Mouse (Mus musculus) embryonic facial prominence, embryonic 15.5 days (tissue): ENCODE results near the gene Zfp85. TPM values are rescaled to one million over a fixed set of nuclear protein-coding genes. Genes with fewer than 3 reads are reported as not detected.
A peak's percentile ranks its signal among the peaks of the same experiment; 100 is the strongest.
"Not testable (repeated sequence)": the region's sequence is repeated elsewhere in the genome, so short reads cannot be mapped to it uniquely, and the experiment has no call there.

Source experiments
- ATAC-seq: fragments of 200-750 bp; cut with Nextera tagmentation; 2 replicates; pipeline ENCODE4 v1.8.0; 2017; ENCODE audit warnings: low read depth, moderate TSS enrichment; ENCODE audit not compliant: insufficient number of reproducible peaks, low FRiP score, low TSS enrichment
- H3K27ac ChIP-seq: fragments of 300-500 bp; sonication (generic); replicated peaks from 2 replicates; pipeline ENCODE4 v1.5.1; 2015; ENCODE audit warnings: mild to moderate bottlenecking, inconsistent platforms
- H3K27me3 ChIP-seq: fragments of 300-500 bp; sonication (generic); 2 replicates; pipeline ENCODE4 v1.6.1; 2015; ENCODE audit warnings: inconsistent platforms
- H3K36me3 ChIP-seq: fragments of 300-500 bp; sonication (generic); 2 replicates; pipeline ENCODE4 v1.6.1; 2015; ENCODE audit warnings: mild to moderate bottlenecking, inconsistent platforms
- H3K4me1 ChIP-seq: fragments of 300-500 bp; sonication (generic); 2 replicates; pipeline ENCODE4 v1.6.1; 2015; ENCODE audit warnings: inconsistent platforms
- H3K4me2 ChIP-seq: fragments of 300-500 bp; sonication (generic); replicated peaks from 2 replicates; pipeline ENCODE4 v1.6.1; 2015; ENCODE audit warnings: mild to moderate bottlenecking, inconsistent platforms
- H3K4me3 ChIP-seq: fragments of 300-500 bp; sonication (generic); replicated peaks from 2 replicates; pipeline ENCODE4 v1.5.1; 2015; ENCODE audit warnings: mild to moderate bottlenecking, inconsistent platforms
- H3K9ac ChIP-seq: fragments of 300-500 bp; sonication (generic); 2 replicates; pipeline ENCODE4 v1.6.1; 2015; ENCODE audit warnings: inconsistent platforms
- H3K9me3 ChIP-seq: fragments of 300-500 bp; sonication (generic); replicated peaks from 2 replicates; pipeline ENCODE4 v1.6.1; 2016; ENCODE audit warnings: inconsistent platforms
- WGBS: fragments of 180-500 bp; shearing (Covaris S2); methylation state at CpG from one replicate; pipeline ENCODE4 v1.1.7; 2015; 5-methylcytosine and 5-hydroxymethylcytosine counted together
- polyA plus RNA-seq: library from polyadenylated mRNA; unstranded; fragments of >200 nt; fragmentation: Nextera tagmentation; extraction: Ambion mirVana; gene quantifications from 2 replicates; pipeline ENCODE4 v1.2.1, GENCODE M21; 2015

The Zfp85 gene
- 4.4 and 4.9 TPM in 2 replicates for polyA plus RNA-seq

DNA sequence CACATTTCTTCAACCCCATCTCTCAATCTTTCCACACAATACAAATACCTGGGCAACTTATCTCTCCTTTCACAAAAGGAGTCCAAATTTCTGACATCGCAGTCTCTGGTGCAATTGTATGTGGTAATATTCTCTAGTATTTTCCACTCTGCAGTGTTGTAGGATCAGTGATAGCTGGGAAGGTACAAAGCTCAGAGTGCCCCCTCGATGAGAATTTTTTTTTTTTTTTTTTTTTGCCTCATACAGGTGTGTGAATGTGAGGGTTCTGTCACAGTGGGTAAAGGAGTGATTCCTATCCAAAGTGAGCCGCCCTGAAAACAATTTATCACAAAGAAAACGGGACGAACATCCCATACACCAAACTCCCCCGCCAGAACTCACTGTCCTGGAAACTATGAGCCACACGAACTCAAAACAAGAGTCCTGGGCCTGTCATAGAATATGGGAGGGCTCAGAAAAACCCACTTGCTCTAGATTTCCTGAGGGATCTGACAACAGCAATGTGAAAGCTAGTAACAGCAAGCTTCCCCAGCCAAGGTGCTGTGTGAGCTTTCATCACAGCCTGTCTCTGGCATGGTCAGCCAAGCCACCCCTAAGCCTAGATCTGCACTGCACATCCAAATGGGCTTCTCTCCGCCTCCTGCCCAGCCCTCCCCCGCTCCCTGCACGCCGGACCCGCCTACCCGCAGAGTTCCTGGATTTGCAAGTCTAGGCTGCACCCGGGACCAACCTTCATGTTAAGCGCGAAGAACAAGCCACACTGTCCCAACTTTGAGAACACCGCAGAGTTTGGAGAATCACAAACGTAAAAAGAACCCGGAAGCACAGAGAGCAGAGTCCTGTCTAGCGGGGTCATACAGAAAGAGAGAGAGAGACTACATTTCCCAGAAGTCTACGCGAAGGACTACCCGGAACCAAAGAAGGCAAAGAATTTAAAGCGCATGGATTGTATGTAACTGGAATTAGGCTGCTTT is at the start of gene Zfp85:
TSS of gene Zfp85 (minus strand) at position 896 of the 974 bp plus-strand sequence.
- ATAC-seq: peak; percentile 89
- Histone ChIP-seq H3K27me3 (no peaks in the 10 kb centered on the region), H3K9ac (peak within 1 kb of the TSS; percentile 50), H3K36me3 (peaks cover 7% of the 10 kb centered on the region), H3K4me1 (peaks cover 6% of the 10 kb centered on the region), H3K4me3 (peak within 1 kb of the TSS; percentile 68), H3K9me3 (no peaks in the 10 kb centered on the region), H3K4me2 (peak within 1 kb of the TSS; percentile 60), H3K27ac (peak within 1 kb of the TSS; percentile 92)
- 6% methylated on average over 24 of the region's 24 CpGs for WGBS

DNA sequence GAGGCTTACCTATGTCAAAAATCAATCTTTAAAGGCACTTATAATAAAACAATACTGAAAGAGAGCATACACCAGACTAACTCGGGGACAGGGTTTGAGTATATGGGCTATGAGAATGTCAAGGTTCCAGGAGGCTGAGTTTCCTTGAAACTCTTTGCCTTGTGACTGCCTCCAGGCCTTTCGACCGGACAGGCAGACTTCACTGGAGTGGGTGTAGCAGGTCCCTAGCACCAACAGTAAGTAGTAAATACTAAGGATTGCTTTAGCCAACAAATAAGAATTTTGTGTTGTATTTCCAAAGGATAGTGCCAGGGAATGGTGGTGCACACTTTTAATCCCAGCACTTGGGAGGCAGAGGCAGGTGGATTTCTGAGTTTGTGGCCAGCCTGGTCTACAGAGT is 44.1 kb upstream of the Zfp85 start:
- H3K27ac ChIP-seq, H3K9me3 ChIP-seq, ATAC-seq, H3K36me3 ChIP-seq, H3K9ac ChIP-seq, H3K4me3 ChIP-seq, H3K4me1 ChIP-seq, H3K4me2 ChIP-seq, H3K27me3 ChIP-seq: not testable (repeated sequence)
- 80% methylated on average over 3 of the region's 3 CpGs for WGBS

- Histone ChIP-seq H3K4me1 (no peaks in the 10 kb centered on the region), H3K27ac (no peak overlapping the region), H3K9ac (no peak overlapping the region), H3K4me2 (no peak overlapping the region), H3K4me3 (no peak overlapping the region), H3K27me3 (no peaks in the 10 kb centered on the region), H3K36me3 (no peaks in the 10 kb centered on the region), H3K9me3 (no peaks in the 10 kb centered on the region)
- WGBS: 73% methylated on average over 3 of the region's 3 CpGs
- ATAC-seq: no peak
Observed at GRCm38 (mm10) chr13:67798618-67799017, 43.6 kb upstream of the Zfp85 start.

- H3K27me3 ChIP-seq: no peaks in the 10 kb centered on the region
- no peak overlapping the region for H3K27ac ChIP-seq
- no peak overlapping the region for H3K9ac ChIP-seq
- WGBS: 92% methylated on average over 10 of the region's 10 CpGs
- no peaks in the 10 kb centered on the region for H3K9me3 ChIP-seq
- H3K36me3 ChIP-seq: peaks cover under 1% of the 10 kb centered on the region; the same call in 1 of the 2 replicates
- no peak for ATAC-seq
- no peaks in the 10 kb centered on the region for H3K4me1 ChIP-seq
- no peak overlapping the region for H3K4me3 ChIP-seq
- no peak overlapping the region for H3K4me2 ChIP-seq
Observed at GRCm38 (mm10) chr13:67791921-67792455, 37.0 kb upstream of the Zfp85 start.

DNA sequence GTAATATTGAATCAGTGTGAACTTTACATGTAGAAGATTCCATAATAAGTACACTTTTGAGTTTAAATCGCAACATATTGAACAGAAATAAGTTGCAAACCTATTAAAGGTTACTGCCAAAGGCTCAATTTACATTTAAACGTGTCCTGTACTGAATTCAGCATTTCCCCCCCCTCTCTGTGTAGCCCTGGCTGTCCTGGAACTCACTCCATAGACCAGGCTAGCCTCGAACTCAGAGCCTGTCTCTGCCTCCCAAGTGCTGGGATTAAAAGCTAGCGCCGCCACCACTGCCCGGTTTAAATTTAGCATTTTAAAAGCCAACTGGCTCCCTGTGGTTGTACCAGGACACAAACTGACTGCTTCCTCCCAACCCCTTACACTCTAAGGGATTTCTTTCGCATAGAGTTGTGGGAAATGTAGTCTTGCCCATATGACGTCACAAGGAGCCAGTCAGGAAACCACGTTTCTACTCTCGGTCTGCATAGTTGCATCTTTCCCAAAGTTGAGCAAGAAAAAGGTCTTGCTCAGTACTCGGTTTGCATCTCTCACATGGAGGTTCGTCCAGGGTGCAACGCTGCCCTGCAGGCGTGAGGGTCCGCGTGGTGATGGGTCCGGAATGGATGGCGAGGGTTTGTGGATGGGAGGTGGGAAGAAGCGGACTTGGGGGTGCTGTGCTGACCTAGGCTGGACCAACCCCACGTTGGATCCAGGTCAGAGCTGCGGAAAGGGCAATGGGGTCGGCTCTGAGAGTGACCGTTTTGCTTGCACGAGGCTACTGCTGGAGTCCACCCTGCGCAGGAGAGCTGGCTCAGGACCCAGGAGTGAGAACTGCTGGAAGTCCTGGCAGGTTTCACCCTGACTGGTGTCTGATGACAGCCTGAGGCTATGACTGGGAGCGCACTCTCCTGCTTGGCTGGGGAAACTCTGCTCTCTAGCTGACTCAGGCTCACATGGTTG is 24.5 kb upstream of the Zfp85 start, which contains the start of gene Zfp493:
TSS of gene Zfp493 (plus strand) at position 429 of the 957 bp plus-strand sequence.
- WGBS: 5% methylated on average over 26 of the region's 26 CpGs

GRCm38 (mm10) chr13:67763031-67763768 is 8.2 kb upstream of the Zfp85 start:
- Histone ChIP-seq H3K4me2 (no peak overlapping the region), H3K9me3 (no peaks in the 10 kb centered on the region), H3K4me3 (no peak overlapping the region), H3K27me3 (no peaks in the 10 kb centered on the region), H3K9ac (no peak overlapping the region), H3K36me3 (no peaks in the 10 kb centered on the region), H3K4me1 (no peaks in the 10 kb centered on the region), H3K27ac (no peak overlapping the region)
- no peak for ATAC-seq
- WGBS: 79% methylated on average over 2 of the region's 2 CpGs

More for the DNA sequence above, 24.5 kb upstream of the Zfp85 start, which contains the start of gene Zfp493:
- Histone ChIP-seq H3K36me3 (no peaks in the 10 kb centered on the region), H3K9me3 (no peaks in the 10 kb centered on the region), H3K4me3 (peak within 1 kb of the TSS; percentile 69), H3K27ac (peak within 1 kb of the TSS; percentile 66), H3K4me1 (peaks cover 4% of the 10 kb centered on the region), H3K27me3 (no peaks in the 10 kb centered on the region), H3K9ac (peak within 1 kb of the TSS; percentile 54), H3K4me2 (peak within 1 kb of the TSS; percentile 88)
- peak; percentile 89 for ATAC-seq

DNA sequence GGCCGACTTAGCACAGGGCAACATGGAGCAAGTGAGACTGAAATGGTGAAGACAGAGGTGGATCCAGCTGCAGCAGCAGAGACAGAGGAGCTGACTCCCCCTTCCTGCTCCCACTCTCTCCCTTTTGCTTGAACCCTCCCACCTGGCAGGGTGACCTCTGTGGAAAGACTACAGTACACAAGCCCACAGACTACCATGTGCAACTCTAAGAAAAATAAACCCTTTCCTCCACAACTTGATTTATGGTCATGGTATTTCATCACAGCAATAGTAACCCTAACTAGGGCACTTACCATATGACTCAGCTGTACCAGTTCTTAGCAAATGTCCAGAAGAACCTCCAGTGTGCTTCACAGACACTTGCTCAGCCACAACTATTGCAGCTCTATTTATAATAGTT is 4.9 kb upstream of the Zfp85 start:
- H3K4me1 ChIP-seq: no peaks in the 10 kb centered on the region
- no peak overlapping the region for H3K27ac ChIP-seq
- no peak overlapping the region for H3K4me2 ChIP-seq
- ATAC-seq: no peak
- H3K36me3 ChIP-seq: no peaks in the 10 kb centered on the region
- H3K4me3 ChIP-seq: no peak overlapping the region
- 83% methylated on average over 1 of the region's 1 CpGs for whole genome bisulfite sequencing
- no peaks in the 10 kb centered on the region for H3K9me3 ChIP-seq
- H3K9ac ChIP-seq: no peak overlapping the region
- no peaks in the 10 kb centered on the region for H3K27me3 ChIP-seq

- peaks cover 6% of the 10 kb centered on the region for H3K4me1 ChIP-seq
Observed at GRCm38 (mm10) chr13:67755761-67756160, 733 bp upstream of the Zfp85 start.

DNA sequence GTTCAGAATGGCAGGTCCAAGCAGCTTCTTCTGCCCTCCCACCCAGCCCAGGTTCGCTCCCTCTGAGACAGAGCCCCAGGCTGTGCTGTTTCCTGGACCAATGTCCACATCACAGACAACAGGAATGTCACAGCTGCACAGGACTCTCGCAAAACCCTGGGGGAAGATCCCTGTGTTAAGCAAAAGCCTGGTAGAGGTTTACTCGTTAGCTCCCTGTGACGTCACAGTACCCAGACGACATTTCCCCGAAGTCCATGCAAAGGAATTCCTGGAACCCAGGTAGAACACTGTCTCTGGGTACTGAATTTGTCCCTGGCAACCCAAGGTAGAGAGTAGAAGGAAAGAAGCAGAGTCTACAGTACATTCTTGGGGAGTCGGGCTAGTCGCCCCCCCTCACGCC is 11.1 kb downstream of the Zfp85 start:
- Histone ChIP-seq H3K4me1 (no peaks in the 10 kb centered on the region), H3K4me3 (no peak overlapping the region), H3K36me3 (peaks cover 12% of the 10 kb centered on the region), H3K9me3 (peaks cover 8% of the 10 kb centered on the region; the same call in 1 of the 2 replicates), H3K9ac (no peak overlapping the region), H3K4me2 (no peak overlapping the region), H3K27ac (no peak overlapping the region), H3K27me3 (no peaks in the 10 kb centered on the region)
- 84% methylated on average over 9 of the region's 9 CpGs for WGBS
- ATAC-seq: no peak

More at GRCm38 (mm10) chr13:67755761-67756160, 733 bp upstream of the Zfp85 start:
- Histone ChIP-seq H3K36me3 (peaks cover 4% of the 10 kb centered on the region), H3K4me2 (peak overlapping the region; percentile 60; the same call in 1 of the 2 replicates), H3K27me3 (no peaks in the 10 kb centered on the region), H3K27ac (no peak overlapping the region), H3K9ac (no peak overlapping the region), H3K9me3 (no peaks in the 10 kb centered on the region), H3K4me3 (no peak overlapping the region)
- WGBS: 84% methylated on average over 6 of the region's 6 CpGs
- no peak for ATAC-seq

- H3K36me3 ChIP-seq: peaks cover 2% of the 10 kb centered on the region
- no peak overlapping the region for H3K4me2 ChIP-seq
- ATAC-seq: no peak
- no peak overlapping the region for H3K9ac ChIP-seq
- H3K27ac ChIP-seq: no peak overlapping the region
- H3K9me3 ChIP-seq: peaks cover 5% of the 10 kb centered on the region; the same call in 1 of the 2 replicates
- WGBS: 78% methylated on average over 3 of the region's 3 CpGs
- no peaks in the 10 kb centered on the region for H3K27me3 ChIP-seq
- H3K4me3 ChIP-seq: no peak overlapping the region
- no peaks in the 10 kb centered on the region for H3K4me1 ChIP-seq
Observed at GRCm38 (mm10) chr13:67742941-67743340, 12.1 kb downstream of the Zfp85 start.
